Mouse (Mus musculus) kidney, postnatal 14 days (tissue): ENCODE data around the gene Ina.

ENCODE experiments used
- DNase-seq: peaks from one replicate; pipeline ENCODE4 v3.0.0; 2022; ENCODE audit warnings: mixed read lengths

The Ina gene

DNA sequence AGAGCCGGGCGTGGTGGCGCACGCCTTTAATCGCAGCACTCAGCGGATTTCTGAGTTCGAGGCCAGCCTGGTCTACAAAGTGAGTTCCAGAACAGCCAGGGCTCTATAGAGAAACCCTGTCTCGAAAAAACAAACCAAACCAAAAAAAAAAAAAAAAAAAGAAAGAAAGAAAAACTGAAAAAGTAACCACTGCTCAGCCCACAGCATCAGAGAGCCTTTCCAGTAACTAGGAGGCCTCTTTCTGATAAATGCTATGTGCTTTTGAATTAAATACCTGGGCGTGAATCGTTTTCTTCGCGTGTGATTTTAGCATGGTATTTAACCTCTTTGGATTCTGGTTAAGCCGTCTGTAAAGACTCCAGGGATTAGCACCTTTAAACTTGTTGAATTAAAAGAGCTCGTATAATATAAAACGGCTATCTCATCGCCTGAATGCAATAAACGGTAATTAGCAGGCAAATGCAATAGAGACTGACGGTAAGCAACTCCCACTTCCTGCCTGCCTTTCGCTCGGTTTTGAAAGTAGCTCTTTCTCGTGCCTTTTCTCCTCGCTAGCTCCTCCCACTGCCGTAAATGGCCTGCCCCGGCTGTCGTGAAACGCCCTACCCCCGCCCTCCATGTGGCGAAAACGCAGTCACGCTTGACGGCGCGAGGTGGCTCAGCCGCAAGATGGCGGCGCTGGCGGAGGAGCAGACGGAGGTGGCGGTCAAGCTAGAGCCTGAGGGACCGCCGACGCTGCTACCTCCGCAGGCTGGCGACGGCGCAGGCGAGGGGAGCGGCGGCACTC lies 52.8 kb downstream of the Ina start, which contains the start of gene Taf5:
Gene Taf5 (plus strand): TSS at position 651 of the 787 bp plus-strand sequence.
- DNase-seq, result peak; percentile 97

DNA sequence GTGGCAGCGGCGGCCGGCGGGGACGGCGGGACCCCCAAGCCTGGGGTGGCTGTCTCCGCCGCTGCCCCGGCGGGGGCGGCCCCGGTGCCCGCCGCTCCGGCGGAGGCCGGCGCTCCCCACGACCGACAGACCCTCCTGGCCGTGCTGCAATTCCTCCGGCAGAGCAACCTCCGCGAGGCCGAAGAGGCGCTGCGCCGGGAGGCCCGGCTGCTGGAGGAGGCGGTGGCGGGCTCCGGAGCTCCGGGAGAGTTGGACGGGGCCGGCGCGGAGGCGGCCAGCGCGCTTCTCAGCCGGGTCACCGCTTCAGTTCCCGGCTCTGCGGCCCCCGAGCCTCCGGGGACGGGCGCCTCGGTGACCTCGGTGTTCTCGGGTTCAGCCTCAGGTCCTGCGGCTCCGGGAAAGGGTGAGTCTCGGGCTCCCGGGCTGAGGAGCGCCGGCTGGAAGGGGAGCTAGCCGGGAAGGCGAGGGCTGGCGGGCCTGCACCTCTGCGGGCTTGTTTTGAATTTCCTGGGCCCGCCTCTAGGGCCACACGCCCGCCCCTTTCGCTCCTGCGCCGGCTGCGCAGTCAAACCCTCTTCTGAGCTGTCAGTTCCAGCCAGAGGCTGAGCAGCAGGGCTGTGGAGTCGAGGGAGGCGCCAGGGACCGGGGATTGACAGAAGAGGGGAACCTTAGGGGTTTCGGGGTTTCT lies 53.6 kb downstream of the Ina start:
- DNase-seq, result peak; percentile 92
